Mouse (Mus musculus): Measurements from ENCODE around the gene Gm20518.

DNA sequence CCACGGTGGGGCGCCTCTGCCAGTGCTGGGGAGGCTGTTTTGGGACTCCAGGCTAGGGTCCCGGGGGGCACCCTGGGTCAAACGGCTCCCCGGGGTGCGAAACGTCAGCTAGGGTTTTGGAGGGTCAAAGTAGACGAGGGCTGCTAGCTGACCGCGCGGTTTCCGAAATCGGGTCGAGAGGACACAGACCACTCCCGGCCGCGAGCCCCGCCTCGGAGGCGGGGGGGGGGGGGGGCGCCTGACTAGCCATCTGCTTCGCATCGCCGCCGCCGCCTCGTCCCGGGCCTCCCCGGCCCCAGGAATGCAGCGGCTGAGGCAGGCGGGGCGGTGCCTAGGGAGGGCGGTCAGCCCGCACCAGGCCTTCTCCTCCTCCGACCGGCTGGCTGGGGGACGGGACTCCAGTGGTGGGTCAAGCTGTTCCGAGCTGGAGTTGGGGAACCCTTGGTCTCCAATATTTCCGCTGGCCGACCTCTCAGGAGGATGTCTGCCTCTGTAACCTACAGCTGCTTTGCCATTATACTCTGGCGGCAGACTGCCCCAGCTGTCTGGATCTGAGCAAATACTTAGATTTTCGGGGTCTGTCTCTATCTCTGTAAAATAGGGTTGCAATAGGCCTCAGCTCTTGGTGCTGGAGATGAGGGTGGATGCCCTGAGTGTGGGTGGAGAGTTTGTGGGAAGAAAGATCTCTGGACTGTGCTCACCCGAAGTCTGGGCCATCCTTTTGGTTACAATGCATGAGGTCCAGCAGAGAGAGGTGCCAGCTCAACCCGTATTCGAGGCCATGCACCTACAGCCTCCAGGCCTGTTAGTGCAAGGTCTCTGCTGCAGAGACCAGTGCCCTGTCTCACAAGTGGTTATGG, 92.9 kb downstream of the Gm20518 start:
- TF ChIP-seq USF1 (IDR thresholded peaks at IDR 0.05; ENCODE audit: low read depth, low read length) (no peak), BHLHE40 (IDR thresholded peaks at IDR 0.05; ENCODE audit: borderline replicate concordance, low read depth, low read length) (no peak), RAD21 (IDR thresholded peaks at IDR 0.05; ENCODE audit: low read depth, low read length) (no peak), CTCF (IDR thresholded peaks at IDR 0.05 in 2 of 3, conservative IDR thresholded peaks at IDR 0.05 in 1 of 3; ENCODE audit: control insufficient read depth in 1 of 3, insufficient read depth in 1 of 3, low read depth in 2 of 3, low read length in 3 of 3, poor library complexity in 1 of 3, severe bottlenecking in 1 of 3) (no peak), UBTF (IDR thresholded peaks at IDR 0.05; ENCODE audit: borderline replicate concordance, insufficient read depth, low read depth, low read length) (no peak), GATA1 (IDR thresholded peaks at IDR 0.05; ENCODE audit: low read depth, low read length) (no peak), POLR2A (IDR thresholded peaks at IDR 0.05; ENCODE audit: control insufficient read depth in 1 of 2, insufficient read depth in 1 of 2, low read depth in 1 of 2, low read length in 2 of 2, poor library complexity in 1 of 2) (no peak), NELFE (IDR thresholded peaks at IDR 0.05; ENCODE audit: low read depth, low read length) (no peak), ZC3H11A (IDR thresholded peaks at IDR 0.05; ENCODE audit: low read depth, low read length) (no peak), MAFK (IDR thresholded peaks at IDR 0.05; ENCODE audit: borderline replicate concordance, low read depth, low read length) (no peak), ELF1 (IDR thresholded peaks at IDR 0.05; ENCODE audit: low read depth, low read length) (no peak), EP300 (IDR thresholded peaks at IDR 0.05; ENCODE audit: low read depth in 1 of 2, low read length in 2 of 2) (no peak), MAX (IDR thresholded peaks at IDR 0.05; ENCODE audit: low read length) (no peak), HCFC1 (IDR thresholded peaks at IDR 0.05; ENCODE audit: low read depth, low read length) (no peak)

Data from MEL (cell line).